Mouse (Mus musculus) cerebellum, adult 11 months (tissue): ENCODE measurements around the gene Nmt1.

Experiments
- DNase-seq: peaks from one replicate; pipeline ENCODE4 v3.0.0; 2022

Gene Nmt1

GRCm38 (mm10) chr11:103028176-103028891, at the start of gene Nmt1, which contains the start of gene Dcakd:
Nmt1 (plus strand) TSS chr11:103028190.
Dcakd (minus strand) TSS chr11:103028333.
- DNase-seq = peak; percentile 87

GRCm38 (mm10) chr11:102981151-102981890, 46.7 kb upstream of the Nmt1 start:
- no peak for DNase-seq

GRCm38 (mm10) chr11:102984086-102984485, 43.9 kb upstream of the Nmt1 start:
- no peak for DNase-seq

- DNase-seq = no peak
These were observed 43.4 kb upstream of the Nmt1 start for GRCm38 (mm10) chr11:102984615-102985014.

- no peak for DNase-seq
These were observed 42.8 kb upstream of the Nmt1 start for GRCm38 (mm10) chr11:102985160-102985559.

GRCm38 (mm10) chr11:102989641-102990151, 38.3 kb upstream of the Nmt1 start:
- no peak for DNase-seq

GRCm38 (mm10) chr11:102990152-102990663, 37.8 kb upstream of the Nmt1 start:
- DNase-seq = peak; percentile 74

- DNase-seq = no peak
These were observed 36.3 kb upstream of the Nmt1 start for GRCm38 (mm10) chr11:102991681-102992080.

GRCm38 (mm10) chr11:102992940-102993339, 35.0 kb upstream of the Nmt1 start:
- peak; percentile 68 for DNase-seq

GRCm38 (mm10) chr11:102993420-102994029, 34.5 kb upstream of the Nmt1 start:
- no peak for DNase-seq

GRCm38 (mm10) chr11:102994952-102995351, 33.0 kb upstream of the Nmt1 start:
- no peak for DNase-seq

GRCm38 (mm10) chr11:102996385-102996784, 31.6 kb upstream of the Nmt1 start:
- DNase-seq = no peak

- DNase-seq = no peak
These were observed 30.8 kb upstream of the Nmt1 start for GRCm38 (mm10) chr11:102996991-102997770.

- DNase-seq = no peak
These were observed 29.8 kb upstream of the Nmt1 start for GRCm38 (mm10) chr11:102998254-102998576.

- no peak for DNase-seq
These were observed 29.2 kb upstream of the Nmt1 start for GRCm38 (mm10) chr11:102998577-102999316.

GRCm38 (mm10) chr11:102999317-102999970, 28.5 kb upstream of the Nmt1 start:
- DNase-seq = no peak

- no peak for DNase-seq
These were observed 27.9 kb upstream of the Nmt1 start for GRCm38 (mm10) chr11:103000111-103000510.

GRCm38 (mm10) chr11:103001063-103001462, 26.9 kb upstream of the Nmt1 start:
- no peak for DNase-seq

GRCm38 (mm10) chr11:103003210-103003609, 24.8 kb upstream of the Nmt1 start:
- DNase-seq = no peak

GRCm38 (mm10) chr11:103004852-103005251, 23.1 kb upstream of the Nmt1 start:
- no peak for DNase-seq

GRCm38 (mm10) chr11:103005254-103005981, 22.6 kb upstream of the Nmt1 start:
- DNase-seq = no peak
